Mouse (Mus musculus) erythroid progenitor cell, adult 5-6 weeks (primary cell): ENCODE measurements around the gene Slc36a4. TPM values are rescaled to one million over a fixed set of nuclear protein-coding genes. Genes with fewer than 3 reads are reported as not detected.

Experiments
- ATAC-seq: replicated peaks from 2 replicates; pipeline ENCODE4 v1.8.0; 2016; ENCODE audit warnings: moderate number of reproducible peaks, mild to moderate bottlenecking, moderate TSS enrichment, inconsistent platforms; ENCODE audit not compliant: poor library complexity, low FRiP score, severe bottlenecking
- total RNA-seq, 2 experiments: library from RNA; stranded (forward) in 1 of 2; stranded (reverse) in 1 of 2; fragments of 150-400 nt in 1 of 2; fragments of 186-747, 209-891 nt in 1 of 2; gene quantifications; 2 replicates each; pipeline versions ENCODE4 v1.2.3 to v1.2.4; 2015 to 2017; ENCODE audit warnings: low replicate concordance in 2 of 2

Slc36a4 gene
- total RNA-seq, 2 experiments from 2014 or later: 1.6 to 5.4 TPM

DNA sequence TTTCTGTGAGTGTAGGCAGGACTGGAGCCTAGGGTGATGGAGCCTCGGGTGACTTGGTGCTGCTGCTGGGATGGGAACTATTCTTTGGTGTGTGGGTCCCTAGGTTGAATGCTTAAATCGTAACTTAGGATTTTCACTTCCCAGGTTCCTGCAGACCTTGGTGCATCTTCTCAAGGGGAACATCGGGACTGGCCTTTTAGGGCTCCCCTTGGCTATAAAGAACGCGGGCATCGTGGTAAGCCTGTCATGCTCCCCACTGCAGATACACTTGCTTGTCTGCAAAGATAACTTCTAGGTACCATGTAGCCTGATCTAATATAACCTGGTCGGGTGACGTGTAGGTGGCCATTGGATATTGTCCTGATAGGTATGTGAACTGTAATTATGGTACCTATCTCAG is 11.0 kb downstream of the Slc36a4 start:
- ATAC-seq: no peak

- ATAC-seq: no peak
These were observed 11.8 kb downstream of the Slc36a4 start for GRCm38 (mm10) chr9:15721226-15721833.

DNA sequence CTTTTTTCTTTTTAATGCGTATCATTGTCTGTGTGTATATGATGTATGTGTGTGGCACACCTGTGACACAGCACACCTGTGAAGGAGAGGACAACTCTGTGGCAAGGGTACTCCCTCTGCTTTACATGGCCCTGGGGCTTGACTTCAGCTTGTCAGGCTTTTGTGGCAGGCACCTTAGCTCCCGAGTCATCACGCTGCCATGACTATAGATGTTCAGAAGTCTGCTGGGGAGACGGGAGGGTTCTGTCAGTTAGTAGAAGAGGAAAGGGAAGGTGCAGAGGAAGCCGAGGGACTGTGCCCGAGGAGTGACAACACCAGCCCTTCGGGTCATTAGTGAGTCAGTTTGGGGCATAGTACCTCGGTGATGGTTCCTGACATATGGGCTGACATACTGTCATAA is 13.0 kb downstream of the Slc36a4 start:
- ATAC-seq: no peak

DNA sequence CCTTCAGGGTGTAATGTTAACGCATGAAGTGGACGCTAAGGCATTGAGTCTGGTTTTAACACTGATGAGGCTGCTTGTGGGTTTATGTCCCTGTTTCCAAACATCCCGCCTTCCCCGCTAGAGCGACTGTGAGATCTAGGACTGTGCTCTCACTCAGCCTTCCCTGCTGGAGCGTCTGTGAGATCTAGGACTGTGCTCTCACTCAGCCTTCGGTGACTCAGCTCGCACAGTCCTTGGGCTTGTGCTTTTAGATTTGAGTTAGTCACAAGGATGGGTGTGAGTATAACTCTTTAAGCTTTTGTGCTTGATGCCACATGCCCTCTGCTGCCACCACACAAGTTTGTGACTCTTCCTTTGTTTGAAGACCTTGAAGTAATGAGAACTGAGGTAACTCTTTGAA is 17.6 kb downstream of the Slc36a4 start:
- ATAC-seq: no peak

GRCm38 (mm10) chr9:15731758-15732748 is 22.5 kb downstream of the Slc36a4 start:
- no peak for ATAC-seq

GRCm38 (mm10) chr9:15734056-15734866 is 24.7 kb downstream of the Slc36a4 start:
- ATAC-seq: no peak

- ATAC-seq: no peak
These were observed 25.3 kb downstream of the Slc36a4 start for GRCm38 (mm10) chr9:15734867-15735131.

DNA sequence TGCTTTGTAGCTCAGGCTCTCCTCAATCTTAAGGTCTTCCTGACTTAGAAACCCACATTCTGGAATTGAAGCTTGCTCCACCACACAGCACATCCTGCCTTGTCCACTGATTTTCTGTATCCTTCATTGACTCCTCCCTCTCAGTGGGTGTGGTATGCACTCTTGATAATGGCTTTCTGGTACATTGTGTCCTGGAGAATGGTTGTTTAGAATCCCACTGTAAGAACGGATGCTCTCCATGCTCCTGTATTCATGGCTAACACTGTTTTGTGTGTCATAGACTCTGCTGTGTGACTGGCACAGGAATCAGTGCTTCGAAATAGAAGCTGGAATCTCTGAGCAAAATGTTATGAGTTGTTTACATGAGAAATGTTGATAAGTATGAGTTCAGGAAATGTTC is 28.0 kb downstream of the Slc36a4 start:
- no peak for ATAC-seq

DNA sequence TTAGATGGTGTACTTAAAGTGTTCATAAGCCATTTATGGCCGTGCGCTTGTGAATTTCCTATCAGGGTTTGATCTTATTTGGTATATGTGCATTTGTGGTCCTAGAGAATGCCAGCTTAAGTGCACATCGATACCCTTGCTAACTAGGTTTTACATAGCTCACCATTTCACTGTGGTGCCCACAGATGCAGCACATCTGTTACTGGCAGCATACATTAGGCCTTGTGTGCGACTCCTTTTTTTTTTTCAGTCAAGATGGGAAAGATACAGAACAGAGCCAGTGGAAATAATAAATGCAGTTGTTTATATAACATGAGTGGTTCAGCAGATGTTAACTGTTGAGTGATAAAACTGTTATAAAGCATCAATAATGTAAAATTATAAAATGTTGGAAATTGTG is 31.9 kb downstream of the Slc36a4 start:
- ATAC-seq: no peak

- ATAC-seq: no peak
These were observed 32.4 kb downstream of the Slc36a4 start for GRCm38 (mm10) chr9:15741931-15742330.

DNA sequence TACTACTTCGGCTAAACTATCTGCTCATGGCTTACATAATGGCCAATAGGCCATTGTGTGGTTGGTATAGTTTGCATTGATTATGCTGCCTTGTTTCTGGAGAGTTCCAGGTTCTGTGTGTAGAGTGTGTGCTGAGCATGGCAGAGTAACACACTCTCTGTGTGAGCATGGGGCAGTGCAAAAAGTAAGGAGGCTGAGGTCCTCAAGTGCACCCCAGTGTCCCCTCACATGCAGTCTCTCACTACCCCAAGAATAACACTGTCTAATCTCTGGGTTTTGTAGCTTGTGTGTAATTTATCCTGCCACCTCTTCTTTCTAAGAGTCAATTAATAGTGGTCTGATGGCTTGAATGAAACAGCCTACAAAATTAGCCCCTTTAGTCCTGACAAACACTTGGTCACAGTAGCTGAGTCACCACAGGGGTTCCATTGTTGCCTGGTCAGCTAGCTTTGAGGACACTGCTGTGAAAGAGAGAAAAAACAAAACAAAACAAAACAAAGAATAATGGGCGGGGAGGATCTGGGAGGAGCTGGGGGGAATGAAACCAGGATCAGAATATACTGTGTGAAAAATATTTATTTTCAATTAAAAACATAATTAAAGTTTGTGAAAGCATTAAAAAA is 36.6 kb downstream of the Slc36a4 start:
- no peak for ATAC-seq

- no peak for ATAC-seq
These were observed 37.1 kb downstream of the Slc36a4 start for GRCm38 (mm10) chr9:15746636-15747035.

DNA sequence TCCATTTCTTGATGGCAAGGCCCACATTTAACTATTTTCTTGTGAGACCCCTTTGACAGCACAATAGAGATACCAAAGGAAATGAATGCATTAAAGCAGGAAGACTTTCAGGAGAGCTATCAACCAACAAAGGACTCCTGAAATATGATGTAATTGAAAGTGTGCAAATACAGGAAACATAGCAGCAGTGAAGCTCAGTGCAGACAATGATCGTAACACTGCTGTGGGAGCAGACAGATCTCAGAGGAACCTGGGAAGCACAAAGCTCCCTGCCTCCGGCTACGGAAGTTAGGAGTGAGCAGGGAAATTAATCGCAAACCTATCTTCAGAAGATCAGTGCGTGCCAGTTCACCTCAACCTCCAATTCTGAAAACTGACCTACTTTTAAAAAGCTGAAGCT is 38.8 kb downstream of the Slc36a4 start:
- ATAC-seq: no peak

DNA sequence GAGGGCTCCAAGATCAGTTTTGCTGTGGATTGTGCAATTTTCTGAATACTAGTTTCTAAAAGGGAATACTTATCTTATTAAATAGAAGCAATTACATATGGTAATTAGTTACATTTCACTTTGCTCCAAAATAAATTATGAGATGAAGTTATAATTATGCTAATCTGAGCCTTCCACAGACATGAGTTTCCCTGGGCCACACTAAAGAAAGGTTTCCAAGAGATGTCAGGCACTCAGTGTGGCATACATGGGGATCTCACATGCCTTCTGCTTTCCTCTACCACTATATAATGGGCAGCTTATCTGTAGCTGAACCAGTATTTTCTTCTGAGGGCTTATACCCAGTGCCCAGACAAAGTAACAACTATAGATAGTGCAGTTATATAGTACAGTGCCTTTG is 49.8 kb downstream of the Slc36a4 start:
- ATAC-seq: no peak

DNA sequence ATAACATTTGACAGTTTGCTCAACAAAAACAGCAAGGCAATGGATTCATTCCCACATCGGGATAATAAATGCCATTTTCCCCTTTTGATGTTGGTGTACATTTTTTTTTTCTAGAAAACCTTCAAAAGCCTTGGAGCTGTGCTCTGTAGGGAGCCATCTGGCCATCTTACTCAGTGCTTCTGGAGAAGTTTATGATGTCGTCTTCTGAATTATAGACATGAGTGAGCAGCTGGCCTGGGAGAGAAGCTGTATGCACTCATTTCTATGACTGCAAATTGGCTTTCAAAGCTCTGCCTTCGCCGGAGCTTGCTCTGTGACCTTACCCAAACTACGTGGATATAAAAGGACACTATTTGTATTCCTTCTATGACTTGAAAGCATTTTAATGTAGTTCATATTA is 56.8 kb downstream of the Slc36a4 start:
- ATAC-seq: no peak

GRCm38 (mm10) chr9:15766821-15767220 is 57.3 kb downstream of the Slc36a4 start:
- ATAC-seq: no peak

DNA sequence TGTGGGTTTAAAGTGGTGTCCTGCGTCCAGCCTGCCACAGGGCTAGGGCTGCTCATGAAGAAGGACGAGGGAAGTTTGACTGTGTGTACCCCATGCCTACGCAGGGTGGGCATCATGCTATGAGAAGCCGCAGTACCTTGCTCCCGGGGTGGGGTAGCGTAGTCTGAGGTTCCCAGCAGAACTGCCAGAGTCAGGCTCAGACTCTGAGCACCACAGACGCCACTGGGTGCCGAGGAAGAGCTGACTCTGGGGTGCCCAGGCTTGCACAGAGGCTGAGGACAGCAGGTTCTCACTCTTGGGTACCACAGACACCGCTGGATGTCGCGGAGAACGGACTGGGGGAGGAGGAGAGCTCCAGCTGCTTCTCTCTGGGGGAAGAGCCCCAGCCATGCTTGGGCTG is 63.2 kb downstream of the Slc36a4 start:
- no peak for ATAC-seq

DNA sequence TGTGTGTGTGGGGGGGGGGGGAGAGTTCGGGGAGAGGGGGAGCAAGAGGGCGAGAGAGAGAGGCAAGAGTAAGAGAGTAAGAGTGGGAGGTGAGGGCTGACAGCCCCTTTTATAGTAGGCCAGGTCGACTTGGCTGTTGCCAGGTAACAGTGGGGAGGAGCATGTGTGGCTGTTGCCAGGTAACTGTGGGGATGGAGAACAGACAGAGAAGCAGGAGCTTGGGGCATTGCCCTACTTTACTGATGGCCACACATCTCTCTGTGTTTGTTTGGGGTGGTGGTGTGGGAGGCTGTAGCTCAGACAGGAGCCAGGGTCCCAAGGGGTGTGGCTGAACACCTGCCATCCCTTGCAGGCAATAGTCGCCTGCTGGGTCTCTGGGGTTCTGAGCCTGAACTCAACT is 63.9 kb downstream of the Slc36a4 start:
- ATAC-seq: no peak

DNA sequence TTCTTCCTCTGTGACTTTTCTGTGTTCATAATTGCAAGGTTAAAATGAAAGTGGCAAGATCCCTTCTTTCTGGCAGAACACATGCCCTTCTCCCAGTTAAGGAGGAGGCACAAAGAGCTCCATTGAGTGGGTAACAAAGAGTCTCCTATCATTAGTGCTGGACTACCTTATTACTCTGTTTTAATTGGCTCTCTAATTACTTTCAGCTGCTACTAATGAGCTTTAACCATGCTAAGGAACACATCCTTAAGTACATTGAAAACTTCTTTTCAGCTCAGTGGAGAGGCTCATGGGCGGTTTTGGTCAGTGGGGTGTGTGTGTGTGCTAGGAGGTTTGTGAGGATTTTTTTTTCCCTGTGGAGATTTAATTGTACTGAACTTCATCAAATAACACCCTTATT is 65.4 kb downstream of the Slc36a4 start:
- no peak for ATAC-seq

DNA sequence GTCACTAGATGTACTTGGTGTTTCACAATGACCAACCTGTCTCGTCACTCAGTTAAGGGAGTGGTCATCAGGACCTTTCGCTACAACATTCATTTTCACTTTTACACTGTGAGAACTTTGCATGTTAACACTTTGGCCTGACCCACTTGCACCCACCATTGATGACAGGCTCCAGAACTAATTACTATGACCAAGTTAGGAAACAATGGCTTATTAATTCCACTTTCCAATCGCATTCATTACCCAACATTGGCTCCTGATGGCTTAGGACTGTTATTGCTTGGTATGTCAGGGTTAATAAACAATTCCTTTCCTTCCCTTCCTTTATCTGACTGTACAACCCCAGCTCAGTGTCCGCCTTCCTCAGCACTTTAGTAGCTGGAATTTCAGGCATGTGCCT is 72.4 kb downstream of the Slc36a4 start:
- ATAC-seq: no peak
